Mouse (Mus musculus): Measurements from ENCODE around the gene Pigr. TPM values are rescaled to one million over a fixed set of nuclear protein-coding genes. Genes with fewer than 3 reads are reported as not detected.

The Pigr gene
- polyA plus RNA-seq, 1 experiment from 2014 or later, result 0.46 TPM

- no peak for ATAC-seq (ENCODE audit: low FRiP score, low TSS enrichment)
- TF ChIP-seq CTCF (IDR thresholded peaks at IDR 0.05; ENCODE audit: low read depth), result no peak
- TF ChIP-seq EP300 (optimal IDR thresholded peaks at IDR 0.05), result no peak
- H3K36me3 ChIP-seq (ENCODE audit: control insufficient read depth, insufficient read depth, low read length), result no peaks in the 10 kb centered on the region
- no peak overlapping the region for H3K9ac ChIP-seq (ENCODE audit: low read length)
- no peaks in the 10 kb centered on the region for H3K4me1 ChIP-seq (replicated peaks; ENCODE audit: control insufficient read depth, insufficient read depth)
- H3K27me3 ChIP-seq (ENCODE audit: control insufficient read depth, insufficient read depth, low read length), result no peaks in the 10 kb centered on the region
- H3K9me3 ChIP-seq (ENCODE audit: control insufficient read depth, low read length), result no peaks in the 10 kb centered on the region
- 63% methylated on average over 9 of the region's 9 CpGs for WGBS
- H3K27ac ChIP-seq (replicated peaks), result no peak overlapping the region
- no peak for DNase-seq (ENCODE audit: low spot score)
- no peak overlapping the region for H3K4me3 ChIP-seq (ENCODE audit: low read depth, low read length)
- no peak overlapping the region for H3K4me2 ChIP-seq (replicated peaks; ENCODE audit: low read depth)
Observed at GRCm38 (mm10) chr1:130893329-130894040, 67.0 kb downstream of the Pigr start.

- Histone ChIP-seq H3K9ac (ENCODE audit: low read length) (no peak overlapping the region), H3K4me2 (replicated peaks; ENCODE audit: low read depth) (no peak overlapping the region), H3K9me3 (ENCODE audit: control insufficient read depth, low read length) (no peaks in the 10 kb centered on the region), H3K4me3 (ENCODE audit: low read depth, low read length) (no peak overlapping the region), H3K36me3 (ENCODE audit: control insufficient read depth, insufficient read depth, low read length) (no peaks in the 10 kb centered on the region), H3K4me1 (replicated peaks; ENCODE audit: control insufficient read depth, insufficient read depth) (no peaks in the 10 kb centered on the region), H3K27me3 (ENCODE audit: control insufficient read depth, insufficient read depth, low read length) (no peaks in the 10 kb centered on the region), H3K27ac (replicated peaks) (no peak overlapping the region)
- no peak for ATAC-seq (ENCODE audit: low FRiP score, low TSS enrichment)
- 65% methylated on average over 6 of the region's 6 CpGs for WGBS
- DNase-seq (ENCODE audit: low spot score), result no peak
- TF ChIP-seq EP300 (optimal IDR thresholded peaks at IDR 0.05), result no peak
- no peak for TF ChIP-seq CTCF (IDR thresholded peaks at IDR 0.05; ENCODE audit: low read depth)
Observed at GRCm38 (mm10) chr1:130894468-130894867, 68.0 kb downstream of the Pigr start.

Other genes starting within 250 kb of the Pigr start
- 0.08 TPM in 1 of 2 replicates, not detected in the other for gene Zp3r, start 197.1 kb upstream of the Pigr start, polyA plus RNA-seq (2015; fragmentation: Nextera tagmentation; extraction: Ambion mirVana)
- 0.91 and 1.5 TPM in 2 replicates for gene C4bp, start 165.1 kb upstream of the Pigr start, polyA plus RNA-seq (2015; fragmentation: Nextera tagmentation; extraction: Ambion mirVana)
- gene Gm29427, start 110.9 kb upstream of the Pigr start, polyA plus RNA-seq (2015; fragmentation: Nextera tagmentation; extraction: Ambion mirVana), result 0.07 TPM in 1 of 2 replicates, not detected in the other
- gene Yod1, start 109.4 kb upstream of the Pigr start, polyA plus RNA-seq (2015; fragmentation: Nextera tagmentation; extraction: Ambion mirVana), result 24.2 and 25.2 TPM in 2 replicates
- 4.6 and 4.8 TPM in 2 replicates for gene Pfkfb2, start 97.4 kb upstream of the Pigr start, polyA plus RNA-seq (2015; fragmentation: Nextera tagmentation; extraction: Ambion mirVana)
- 47.7 and 52.8 TPM in 2 replicates for gene AA986860, start 94.7 kb upstream of the Pigr start, polyA plus RNA-seq (2015; fragmentation: Nextera tagmentation; extraction: Ambion mirVana)
- gene Fcamr, start 25.8 kb upstream of the Pigr start, polyA plus RNA-seq (2015; fragmentation: Nextera tagmentation; extraction: Ambion mirVana), result 0.16 and 0.24 TPM in 2 replicates
- gene Fcmr, start 39.0 kb downstream of the Pigr start, polyA plus RNA-seq (2015; fragmentation: Nextera tagmentation; extraction: Ambion mirVana), result 0.08 TPM in 1 of 2 replicates, not detected in the other
- gene Il24, start 60.8 kb downstream of the Pigr start, polyA plus RNA-seq (2015; fragmentation: Nextera tagmentation; extraction: Ambion mirVana), result not detected in 2 replicates
- gene Il20, start 84.8 kb downstream of the Pigr start, polyA plus RNA-seq (2015; fragmentation: Nextera tagmentation; extraction: Ambion mirVana), result not detected in 2 replicates
- gene Il19, start 113.4 kb downstream of the Pigr start, polyA plus RNA-seq (2015; fragmentation: Nextera tagmentation; extraction: Ambion mirVana), result 0.15 TPM in 1 of 2 replicates, not detected in the other
- not detected in 2 replicates for gene Il10, start 193.2 kb downstream of the Pigr start, polyA plus RNA-seq (2015; fragmentation: Nextera tagmentation; extraction: Ambion mirVana)